Mouse (Mus musculus) liver, embryonic 13.5 days (tissue): Measurements from ENCODE around the gene Gm43951. TPM values are rescaled to one million over a fixed set of nuclear protein-coding genes. Genes with fewer than 3 reads are reported as not detected.
A peak's percentile ranks its signal among the peaks of the same experiment; 100 is the strongest.

Source experiments
- ATAC-seq: fragments of 200-750 bp; cut with Nextera tagmentation; 2 replicates; pipeline ENCODE4 v1.8.0; 2017; ENCODE audit warnings: low read depth, mild to moderate bottlenecking, moderate number of reproducible peaks, moderate library complexity
- DNase-seq: peaks from one replicate; pipeline ENCODE4 v3.0.0; 2022
- H3K27ac ChIP-seq: fragments of 300-500 bp; sonication (generic); 2 replicates; pipeline ENCODE4 v1.5.1; 2015; ENCODE audit warnings: moderate library complexity, mild to moderate bottlenecking, inconsistent platforms
- H3K27me3 ChIP-seq: fragments of 300-500 bp; sonication (generic); 2 replicates; pipeline ENCODE4 v1.6.1; 2015; ENCODE audit warnings: mild to moderate bottlenecking, inconsistent platforms
- H3K36me3 ChIP-seq: fragments of 300-500 bp; sonication (generic); 2 replicates; pipeline ENCODE4 v1.6.1; 2015; ENCODE audit warnings: mild to moderate bottlenecking, inconsistent platforms
- H3K4me1 ChIP-seq: fragments of 300-500 bp; sonication (generic); replicated peaks from 2 replicates; pipeline ENCODE4 v1.6.1; 2015; ENCODE audit warnings: inconsistent platforms
- H3K4me2 ChIP-seq: fragments of 300-500 bp; sonication (generic); 2 replicates; pipeline ENCODE4 v1.6.1; 2015; ENCODE audit warnings: inconsistent platforms, mild to moderate bottlenecking, moderate library complexity
- H3K4me3 ChIP-seq: fragments of 300-500 bp; sonication (generic); replicated peaks from 2 replicates; pipeline ENCODE4 v1.5.1; 2015; ENCODE audit warnings: mild to moderate bottlenecking, inconsistent platforms
- H3K9ac ChIP-seq: fragments of 300-500 bp; sonication (generic); 2 replicates; pipeline ENCODE4 v1.6.1; 2015; ENCODE audit warnings: mild to moderate bottlenecking, inconsistent platforms
- H3K9me3 ChIP-seq: fragments of 300-500 bp; sonication (generic); replicated peaks from 2 replicates; pipeline ENCODE4 v1.6.1; 2016; ENCODE audit warnings: inconsistent platforms
- WGBS: fragments of 180-500 bp; shearing (Covaris S2); methylation state at CpG from one replicate; pipeline ENCODE4 v1.1.7; 2015; ENCODE audit not compliant: insufficient replicate concordance; 5-methylcytosine and 5-hydroxymethylcytosine counted together
- polyA plus RNA-seq: library from polyadenylated mRNA; unstranded; fragments of >200 nt; fragmentation: Nextera tagmentation; extraction: Ambion mirVana; gene quantifications from 2 replicates; pipeline ENCODE4 v1.2.1, GENCODE M21; 2015

The Gm43951 gene
- not detected in 2 replicates for polyA plus RNA-seq

DNA sequence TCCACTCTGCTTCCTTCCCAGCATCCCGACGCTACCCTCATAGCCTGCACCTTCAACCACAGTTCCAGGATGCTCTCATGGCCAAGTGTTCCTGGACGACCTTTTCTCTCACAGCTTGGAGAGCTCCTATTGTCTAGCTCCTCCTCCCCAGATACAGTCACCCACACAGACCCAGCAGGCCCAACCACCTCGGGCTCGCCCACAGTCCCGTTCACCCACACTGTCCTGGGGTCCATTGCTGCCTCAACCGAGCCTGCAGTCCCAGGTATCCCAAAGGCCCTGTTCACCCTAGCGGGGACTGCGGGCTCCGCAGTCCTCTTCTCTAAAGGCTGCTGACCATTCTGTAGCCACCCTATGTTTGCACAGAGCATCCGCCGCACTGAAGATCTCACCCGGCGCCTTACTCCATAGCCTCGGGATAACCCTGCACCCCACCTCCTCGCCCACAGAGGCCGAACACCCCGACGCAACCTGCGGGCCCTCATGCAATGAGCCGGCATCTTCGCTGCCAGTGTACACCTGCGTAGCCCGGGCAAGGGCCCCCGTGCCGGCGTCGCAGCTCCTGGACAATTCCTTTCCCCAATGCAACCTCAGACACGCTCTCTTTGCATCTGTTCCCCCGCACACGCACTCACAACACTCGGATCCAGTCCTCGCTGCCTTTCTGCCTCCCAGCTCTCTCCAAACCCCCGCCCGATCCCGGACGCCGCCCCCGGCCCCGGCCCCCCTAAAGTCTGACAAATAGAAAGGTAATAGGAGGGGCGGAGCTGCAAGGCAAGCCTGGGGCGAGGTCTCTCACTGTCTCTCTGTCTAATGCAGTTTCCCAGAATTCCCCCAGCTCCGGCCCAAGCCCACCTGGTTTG is at the start of gene Gm43951:
TSS of gene Gm43951 (minus strand) at position 500 of the 863 bp plus-strand sequence.
- H3K27me3 ChIP-seq: no peaks in the 10 kb centered on the region
- WGBS: 1% methylated on average over 43 of the region's 43 CpGs
- peaks cover 20% of the 10 kb centered on the region for H3K36me3 ChIP-seq
- peak within 1 kb of the TSS; percentile 89 for H3K4me3 ChIP-seq
- peak within 1 kb of the TSS; percentile 95 for H3K4me2 ChIP-seq
- H3K9me3 ChIP-seq: no peaks in the 10 kb centered on the region
- H3K27ac ChIP-seq: peak within 1 kb of the TSS; percentile 59
- ATAC-seq (peak; percentile 49), DNase-seq (peak; percentile 20)
- H3K4me1 ChIP-seq: peaks cover 31% of the 10 kb centered on the region
- H3K9ac ChIP-seq: peak within 1 kb of the TSS; percentile 82

DNA sequence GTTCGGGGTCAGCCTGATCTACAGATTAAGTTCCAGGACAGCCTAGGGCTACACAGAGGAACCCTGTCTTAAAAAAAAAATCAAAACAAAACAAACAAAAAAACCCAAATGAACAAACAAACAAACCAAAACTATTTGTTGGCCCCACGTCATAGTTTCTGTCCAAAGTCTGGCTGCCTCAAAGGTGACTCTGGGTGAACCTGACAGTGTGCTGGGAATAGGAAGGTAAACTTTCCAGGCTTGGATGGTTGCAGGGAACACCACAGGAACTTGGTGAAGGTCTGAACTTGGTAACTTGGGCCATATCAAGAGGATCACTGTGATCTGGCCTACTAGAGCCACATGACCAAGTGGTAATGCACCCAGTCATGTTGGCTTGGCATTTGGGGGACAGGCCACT is 49.8 kb upstream of the Gm43951 start:
- 65% methylated on average over 2 of the region's 2 CpGs for WGBS
- ATAC-seq (no peak), DNase-seq (no peak)

DNA sequence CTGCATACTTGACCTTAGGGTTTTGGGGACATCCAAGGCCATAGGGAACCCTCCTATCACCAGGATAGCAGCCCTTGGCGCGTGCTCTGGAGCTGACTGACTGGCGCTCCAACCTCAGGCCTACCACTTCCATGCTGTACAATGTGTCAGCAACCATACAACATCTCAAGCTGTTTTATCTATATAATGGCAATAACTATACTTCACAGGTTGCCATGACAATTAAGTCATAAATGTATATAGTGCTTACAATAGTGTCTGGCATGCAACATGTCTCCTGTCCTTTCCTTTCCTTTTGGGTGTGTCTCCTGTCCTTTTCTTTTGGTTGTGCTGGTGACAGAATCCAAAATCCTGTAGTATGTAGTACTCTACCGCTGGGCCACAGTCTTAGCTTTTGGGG is 49.0 kb upstream of the Gm43951 start:
- Histone ChIP-seq H3K4me3 (no peak overlapping the region), H3K9ac (no peak overlapping the region), H3K27me3 (peaks cover under 1% of the 10 kb centered on the region; the same call in 1 of the 2 replicates), H3K36me3 (no peaks in the 10 kb centered on the region), H3K9me3 (no peaks in the 10 kb centered on the region), H3K27ac (no peak overlapping the region), H3K4me2 (no peak overlapping the region), H3K4me1 (no peaks in the 10 kb centered on the region)
- ATAC-seq: no peak
- DNase-seq: no peak
- WGBS: 76% methylated on average over 4 of the region's 4 CpGs

More for the DNA sequence above, 49.8 kb upstream of the Gm43951 start:
- no peaks in the 10 kb centered on the region for H3K36me3 ChIP-seq
- no peaks in the 10 kb centered on the region for H3K27me3 ChIP-seq
- H3K4me2 ChIP-seq: no peak overlapping the region
- H3K27ac ChIP-seq: no peak overlapping the region
- no peak overlapping the region for H3K9ac ChIP-seq
- no peaks in the 10 kb centered on the region for H3K9me3 ChIP-seq
- H3K4me1 ChIP-seq: no peaks in the 10 kb centered on the region
- H3K4me3 ChIP-seq: no peak overlapping the region

DNA sequence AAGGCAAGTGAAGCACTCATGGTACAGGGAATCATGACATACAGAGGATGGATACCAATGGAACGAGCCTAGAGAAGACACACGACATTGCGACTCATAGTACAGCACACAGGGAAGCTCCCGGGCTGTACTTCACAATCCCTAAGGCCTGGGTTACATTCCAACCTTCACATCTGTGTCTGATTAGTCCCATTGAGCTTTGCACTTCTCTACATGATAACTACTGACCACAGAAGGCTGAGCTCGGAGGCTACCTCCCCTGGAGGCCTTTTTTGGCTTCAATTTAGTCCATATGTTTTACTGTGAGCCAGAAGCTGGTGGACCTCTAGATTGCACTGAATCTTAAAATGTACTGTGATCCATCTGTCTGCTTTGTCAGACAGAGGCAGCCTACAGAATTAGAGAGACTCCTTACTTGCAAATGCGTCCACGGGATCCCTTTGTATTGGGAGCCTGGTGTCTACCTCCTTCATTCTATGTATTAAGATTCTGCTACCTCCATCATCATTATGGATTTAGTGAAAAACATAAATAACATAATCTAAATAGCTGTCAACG is 38.6 kb upstream of the Gm43951 start:
- Histone ChIP-seq H3K9me3 (no peaks in the 10 kb centered on the region), H3K27ac (no peak overlapping the region), H3K27me3 (0 out of 2 replicates have a peak, but pooled peaks cover 4% of the 10 kb centered on the region), H3K9ac (no peak overlapping the region), H3K4me1 (no peaks in the 10 kb centered on the region), H3K4me3 (no peak overlapping the region), H3K4me2 (no peak overlapping the region), H3K36me3 (no peaks in the 10 kb centered on the region)
- no peak for DNase-seq
- 63% methylated on average over 8 of the region's 8 CpGs for WGBS
- no peak for ATAC-seq

DNA sequence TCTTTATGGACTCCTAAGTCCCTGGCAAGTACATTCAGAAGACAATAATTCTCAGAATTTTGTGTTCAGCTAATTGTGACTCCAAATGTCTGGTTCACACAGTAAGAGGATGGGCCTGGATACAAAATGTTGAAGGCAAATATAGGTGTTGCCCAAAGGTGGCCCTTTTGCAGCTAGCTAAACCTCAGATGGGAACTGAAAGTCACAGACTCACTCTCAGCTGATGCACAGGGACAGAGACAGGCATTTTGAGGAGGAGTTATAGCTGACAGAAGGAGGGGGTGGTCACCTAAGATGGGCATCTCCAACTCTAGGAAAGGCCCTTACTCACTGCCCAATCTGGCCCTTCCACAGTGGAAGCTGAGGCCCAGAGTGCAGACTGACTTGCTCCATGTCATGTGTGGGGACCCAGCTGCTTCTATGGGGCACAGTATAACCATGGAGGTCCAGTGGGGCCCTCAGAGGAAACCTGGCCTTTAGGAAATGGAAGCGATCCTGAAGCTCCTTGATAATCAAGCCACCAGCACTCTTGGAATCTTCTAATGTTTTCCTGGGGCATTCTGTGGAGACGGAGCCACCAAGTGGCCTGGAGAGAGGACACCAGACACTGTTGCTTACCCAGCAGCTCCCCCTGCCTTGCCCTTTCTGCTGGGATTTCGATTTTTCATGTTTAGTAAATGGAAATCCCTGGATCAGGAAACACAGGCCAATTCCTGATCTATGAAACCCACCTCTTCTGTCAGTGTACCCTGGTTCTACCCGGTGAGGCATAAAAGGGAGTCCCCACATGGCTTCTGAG is 33.6 kb upstream of the Gm43951 start:
- H3K9me3 ChIP-seq: no peaks in the 10 kb centered on the region

DNA sequence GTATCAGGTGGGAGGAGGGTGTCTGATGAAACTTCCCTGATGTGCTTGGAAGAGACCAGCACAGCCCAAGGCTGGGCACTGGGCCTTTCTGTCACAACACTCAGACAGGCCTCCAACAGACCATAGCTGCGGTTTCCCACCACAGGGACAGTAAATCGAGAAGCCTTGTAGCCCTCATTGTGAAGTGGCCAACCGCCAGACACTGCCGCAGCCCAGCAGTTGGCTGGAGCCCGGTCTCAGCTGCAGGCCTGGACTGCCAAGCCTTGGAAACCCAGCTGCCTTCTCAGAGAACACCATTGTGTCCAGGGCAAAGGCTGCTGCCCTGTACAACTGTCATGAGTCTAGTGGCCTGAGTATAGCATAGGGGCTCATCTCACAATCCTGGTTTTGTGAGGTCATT is 27.4 kb upstream of the Gm43951 start:
- H3K4me3 ChIP-seq: no peak overlapping the region
- no peak for DNase-seq
- H3K9me3 ChIP-seq: no peaks in the 10 kb centered on the region
- 0 out of 2 replicates have a peak, but pooled peaks cover 4% of the 10 kb centered on the region for H3K27me3 ChIP-seq
- no peaks in the 10 kb centered on the region for H3K4me1 ChIP-seq
- H3K4me2 ChIP-seq: no peak overlapping the region
- WGBS: 56% methylated on average over 5 of the region's 5 CpGs
- H3K27ac ChIP-seq: no peak overlapping the region
- no peak for ATAC-seq
- H3K9ac ChIP-seq: no peak overlapping the region
- H3K36me3 ChIP-seq: no peaks in the 10 kb centered on the region

More for the DNA sequence above, 33.6 kb upstream of the Gm43951 start:
- Histone ChIP-seq H3K4me3 (no peak overlapping the region), H3K27ac (no peak overlapping the region), H3K36me3 (no peaks in the 10 kb centered on the region), H3K9ac (no peak overlapping the region), H3K27me3 (no peaks in the 10 kb centered on the region), H3K4me1 (no peaks in the 10 kb centered on the region), H3K4me2 (no peak overlapping the region)
- no peak for ATAC-seq
- DNase-seq: no peak
- 44% methylated on average over 4 of the region's 4 CpGs for WGBS

- Histone ChIP-seq H3K9ac (no peak overlapping the region), H3K4me1 (no peaks in the 10 kb centered on the region), H3K9me3 (no peaks in the 10 kb centered on the region), H3K27ac (no peak overlapping the region), H3K4me3 (no peak overlapping the region), H3K27me3 (0 out of 2 replicates have a peak, but pooled peaks cover 4% of the 10 kb centered on the region), H3K4me2 (no peak overlapping the region), H3K36me3 (no peaks in the 10 kb centered on the region)
- 42% methylated on average over 1 of the region's 1 CpGs for WGBS
- DNase-seq (no peak), ATAC-seq (no peak)
These were observed 26.4 kb upstream of the Gm43951 start for GRCm38 (mm10) chr11:72232991-72233390.

- H3K36me3 ChIP-seq: no peaks in the 10 kb centered on the region
- H3K27me3 ChIP-seq: 0 out of 2 replicates have a peak, but pooled peaks cover 4% of the 10 kb centered on the region
- ATAC-seq (no peak), DNase-seq (no peak)
- 66% methylated on average over 7 of the region's 7 CpGs for WGBS
- H3K4me3 ChIP-seq: no peak overlapping the region
- H3K4me2 ChIP-seq: no peak overlapping the region
- H3K9me3 ChIP-seq: no peaks in the 10 kb centered on the region
- no peak overlapping the region for H3K9ac ChIP-seq
- H3K4me1 ChIP-seq: no peaks in the 10 kb centered on the region
- no peak overlapping the region for H3K27ac ChIP-seq
These were observed 25.4 kb upstream of the Gm43951 start for GRCm38 (mm10) chr11:72232068-72232467.

- Histone ChIP-seq H3K4me3 (no peak overlapping the region), H3K4me2 (no peak overlapping the region), H3K27me3 (0 out of 2 replicates have a peak, but pooled peaks cover 4% of the 10 kb centered on the region), H3K9ac (no peak overlapping the region), H3K27ac (no peak overlapping the region), H3K9me3 (no peaks in the 10 kb centered on the region), H3K4me1 (no peaks in the 10 kb centered on the region), H3K36me3 (no peaks in the 10 kb centered on the region)
- DNase-seq (no peak), ATAC-seq (no peak)
- WGBS: 67% methylated on average over 4 of the region's 4 CpGs
These were observed 21.9 kb upstream of the Gm43951 start for GRCm38 (mm10) chr11:72228513-72228912.

GRCm38 (mm10) chr11:72226901-72227300 is 20.3 kb upstream of the Gm43951 start:
- no peaks in the 10 kb centered on the region for H3K9me3 ChIP-seq
- no peak for DNase-seq
- no peaks in the 10 kb centered on the region for H3K4me1 ChIP-seq
- no peak overlapping the region for H3K4me2 ChIP-seq
- WGBS: 59% methylated on average over 6 of the region's 6 CpGs
- H3K27me3 ChIP-seq: 0 out of 2 replicates have a peak, but pooled peaks cover 4% of the 10 kb centered on the region
- ATAC-seq: no peak
- no peak overlapping the region for H3K9ac ChIP-seq
- no peak overlapping the region for H3K4me3 ChIP-seq
- H3K36me3 ChIP-seq: no peaks in the 10 kb centered on the region
- H3K27ac ChIP-seq: no peak overlapping the region
